Mouse (Mus musculus): ENCODE data around the gene Bcl9.

- no peak for TF ChIP-seq CTCF (IDR thresholded peaks at IDR 0.05; ENCODE audit: insufficient read depth, low read length)
- no peak for TF ChIP-seq POLR2A (IDR thresholded peaks at IDR 0.05; ENCODE audit: borderline replicate concordance, extremely low read depth, low read depth, low read length)
Observed at GRCm38 (mm10) chr3:97242629-97243167, 55.0 kb downstream of the Bcl9 start.
